Mouse (Mus musculus): ENCODE measurements around the gene Arl6ip4.

DNA sequence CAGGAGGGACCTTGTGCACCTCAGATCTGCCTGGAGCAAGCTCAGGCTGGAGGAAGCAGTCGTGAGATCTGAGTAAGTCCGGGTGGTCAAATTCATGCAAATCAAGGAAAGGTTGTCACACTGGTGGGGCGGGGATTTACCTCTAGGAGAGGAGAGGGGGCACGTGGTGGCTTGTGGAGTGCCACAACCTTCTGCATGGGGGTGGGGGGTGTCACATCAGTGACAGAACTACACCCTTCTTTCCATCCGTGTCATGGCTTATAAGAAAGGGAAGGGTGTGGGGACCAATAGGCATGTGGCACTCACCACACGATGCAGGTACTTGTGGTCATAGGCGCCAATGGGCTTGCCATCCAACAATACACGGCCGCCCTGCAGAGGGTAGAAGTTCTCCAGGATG, 40.2 kb upstream of the Arl6ip4 start:
- no peak for TF ChIP-seq CTCF (IDR thresholded peaks at IDR 0.05)
- TF ChIP-seq EP300 (IDR thresholded peaks at IDR 0.05) = no peak
